Mouse (Mus musculus) midbrain, embryonic 14.5 days (tissue): Measurements from ENCODE around the gene Snx22. TPM values are rescaled to one million over a fixed set of nuclear protein-coding genes. Genes with fewer than 3 reads are reported as not detected.

Experiments used
- polyA plus RNA-seq: library from polyadenylated mRNA; unstranded; fragments of >200 nt; fragmentation: Nextera tagmentation; extraction: Ambion mirVana; gene quantifications from 2 replicates; pipeline ENCODE4 v1.2.1, GENCODE M21; 2014

Snx22 gene
- polyA plus RNA-seq, 1 experiment from 2014 or later, result 6.5 TPM

Other genes with a start within 250 kb of the Snx22 start
- 9.2 and 10.2 TPM in 2 replicates for gene Zfp609, start 242.2 kb downstream of the Snx22 start, polyA plus RNA-seq
- gene Pclaf, start 179.5 kb downstream of the Snx22 start, polyA plus RNA-seq, result 16.8 and 27.1 TPM in 2 replicates
- 27.6 and 38.8 TPM in 2 replicates for gene Trip4, start 160.9 kb downstream of the Snx22 start, polyA plus RNA-seq
- 26.0 and 29.9 TPM in 2 replicates for gene Csnk1g1, start 160.8 kb downstream of the Snx22 start, polyA plus RNA-seq
- 333 and 347 TPM in 2 replicates for gene Ppib, start 9.5 kb downstream of the Snx22 start, polyA plus RNA-seq
- 55.6 and 87.9 TPM in 2 replicates for gene Snx1, start 56.9 kb upstream of the Snx22 start, polyA plus RNA-seq
- 68.4 and 76.2 TPM in 2 replicates for gene Ciao2a, start 56.9 kb upstream of the Snx22 start, polyA plus RNA-seq
- gene Dapk2, start 88.5 kb upstream of the Snx22 start, polyA plus RNA-seq, result 0.66 and 0.78 TPM in 2 replicates